Mouse (Mus musculus) brain, embryonic 14.5 days (tissue): ENCODE results near the gene Wdr46. TPM values are rescaled to one million over a fixed set of nuclear protein-coding genes. Genes with fewer than 3 reads are reported as not detected.

ENCODE experiments used
- DNase-seq: peaks from one replicate; pipeline ENCODE4 v3.0.0-alpha.2; 2011; ENCODE audit warnings: low read depth
- CTCF ChIP-seq: fragments of 200-500 bp; IDR thresholded peaks from 2 replicates; pipeline ENCODE4 v1.5.1; 2012; ENCODE audit warnings: inconsistent platforms, mild to moderate bottlenecking, moderate library complexity, borderline replicate concordance; ENCODE audit not compliant: insufficient read depth, insufficient read length; ENCODE audit errors: extremely low read depth
- POLR2A ChIP-seq: fragments of 200-500 bp; IDR thresholded peaks from 2 replicates; pipeline ENCODE4 v1.6.1; 2012; ENCODE audit warnings: mild to moderate bottlenecking, inconsistent platforms, borderline replicate concordance; ENCODE audit not compliant: poor library complexity, insufficient read depth, insufficient read length, severe bottlenecking; ENCODE audit errors: extremely low read depth
- polyA plus RNA-seq: library from polyadenylated mRNA; depleted of rRNA; stranded (reverse); fragments of >200 nt; gene quantifications from 2 replicates; pipeline ENCODE4 v1.2.3, GENCODE M21; 2012

Gene Wdr46
- polyA plus RNA-seq, 1 experiment: 29.3 TPM

GRCm38 (mm10) chr17:33953310-33953709 lies 12.8 kb downstream of the Wdr46 start:
- no peak for DNase-seq
- TF ChIP-seq CTCF (no peak), POLR2A (no peak)

- TF ChIP-seq POLR2A (no peak), CTCF (no peak)
- no peak for DNase-seq
These were observed 13.6 kb downstream of the Wdr46 start for GRCm38 (mm10) chr17:33953961-33954565.

- TF ChIP-seq POLR2A: no peak
- DNase-seq: no peak
These were observed 14.4 kb downstream of the Wdr46 start for GRCm38 (mm10) chr17:33954646-33955554.

- TF ChIP-seq CTCF (0 out of 2 replicates have a peak, but pooled peaks have one; percentile 25), POLR2A (peak; percentile 83; the same call in 1 of the 2 replicates)
- DNase-seq: peak; percentile 99
These were observed 15.2 kb downstream of the Wdr46 start, which contains the start of the genes Vps52 and Rps18 for GRCm38 (mm10) chr17:33955555-33956214. Gene Vps52 (plus strand): TSS chr17:33955812. Gene Rps18 (minus strand): TSS chr17:33956001.

GRCm38 (mm10) chr17:33956336-33956735 lies 15.9 kb downstream of the Wdr46 start:
- TF ChIP-seq CTCF (no peak), POLR2A (no peak)
- no peak for DNase-seq

- TF ChIP-seq CTCF: no peak
- TF ChIP-seq POLR2A: no peak
- DNase-seq: no peak
These were observed 17.0 kb downstream of the Wdr46 start for GRCm38 (mm10) chr17:33957493-33957892.

- TF ChIP-seq CTCF: no peak
- no peak for TF ChIP-seq POLR2A
- DNase-seq: no peak
These were observed 18.0 kb downstream of the Wdr46 start for GRCm38 (mm10) chr17:33958451-33958850.

GRCm38 (mm10) chr17:33959135-33959534 lies 18.7 kb downstream of the Wdr46 start:
- DNase-seq: no peak

GRCm38 (mm10) chr17:33959948-33960347 lies 19.5 kb downstream of the Wdr46 start:
- no peak for DNase-seq
- TF ChIP-seq CTCF (no peak), POLR2A (no peak)

More at GRCm38 (mm10) chr17:33959135-33959534, 18.7 kb downstream of the Wdr46 start:
- TF ChIP-seq CTCF: no peak
- no peak for TF ChIP-seq POLR2A

GRCm38 (mm10) chr17:33962876-33963275 lies 22.4 kb downstream of the Wdr46 start:
- TF ChIP-seq CTCF (no peak), POLR2A (no peak)

GRCm38 (mm10) chr17:33965082-33965845 lies 24.8 kb downstream of the Wdr46 start:
- DNase-seq: no peak
- TF ChIP-seq POLR2A: no peak
- TF ChIP-seq CTCF: no peak

More at GRCm38 (mm10) chr17:33962876-33963275, 22.4 kb downstream of the Wdr46 start:
- no peak for DNase-seq
